Mouse (Mus musculus) embryonic facial prominence, embryonic 11.5 days (tissue): Measurements from ENCODE around the gene Cntrob. TPM values are rescaled to one million over a fixed set of nuclear protein-coding genes. Genes with fewer than 3 reads are reported as not detected.

Experiments used
- ATAC-seq: fragments of 200-750 bp; cut with Nextera tagmentation; replicated peaks from 2 replicates; pipeline ENCODE4 v1.8.0; 2017; ENCODE audit warnings: low read depth; ENCODE audit not compliant: insufficient number of reproducible peaks, low FRiP score, low TSS enrichment
- DNase-seq: peaks from one replicate; pipeline ENCODE4 v3.0.0-alpha.2; 2015; ENCODE audit warnings: low spot score
- H3K27ac ChIP-seq: fragments of 300-500 bp; sonication (generic); replicated peaks from 2 replicates; pipeline ENCODE4 v1.5.1; 2014; ENCODE audit warnings: mild to moderate bottlenecking, low read depth, low read length, control low read depth
- H3K27me3 ChIP-seq: fragments of 300-500 bp; sonication (generic); 2 replicates; pipeline ENCODE4 v1.6.1; 2014; ENCODE audit warnings: mild to moderate bottlenecking, low read length, moderate library complexity, mixed read lengths; ENCODE audit not compliant: control insufficient read depth, insufficient read depth
- H3K36me3 ChIP-seq: fragments of 300-500 bp; sonication (generic); replicated peaks from 2 replicates; pipeline ENCODE4 v1.6.1; 2014; ENCODE audit warnings: low read depth, mild to moderate bottlenecking, low read length, moderate library complexity, mixed read lengths; ENCODE audit not compliant: control insufficient read depth, insufficient read depth
- H3K4me1 ChIP-seq: fragments of 300-500 bp; sonication (generic); 2 replicates; pipeline ENCODE4 v1.6.1; 2014; ENCODE audit warnings: low read length, mixed read lengths; ENCODE audit not compliant: control insufficient read depth, insufficient read depth
- H3K4me2 ChIP-seq: fragments of 300-500 bp; sonication (generic); 2 replicates; pipeline ENCODE4 v1.6.1; 2014; ENCODE audit warnings: low read depth, mild to moderate bottlenecking, control low read depth, low read length, moderate library complexity
- H3K4me3 ChIP-seq: fragments of 300-500 bp; sonication (generic); 2 replicates; pipeline ENCODE4 v1.5.1; 2014; ENCODE audit warnings: low read depth, low read length, control low read depth
- H3K9ac ChIP-seq: fragments of 300-500 bp; sonication (generic); replicated peaks from 2 replicates; pipeline ENCODE4 v1.6.1; 2014; ENCODE audit warnings: mild to moderate bottlenecking, control low read depth, low read length
- H3K9me3 ChIP-seq: fragments of 300-500 bp; sonication (generic); replicated peaks from 2 replicates; pipeline ENCODE4 v1.6.1; 2016; ENCODE audit warnings: mild to moderate bottlenecking, low read length, inconsistent platforms, mixed read lengths; ENCODE audit not compliant: control insufficient read depth
- WGBS: fragments of 180-500 bp; shearing (Covaris S2); extraction: QIAGEN DNeasy Blood & Tissue Kit; methylation state at CpG from one replicate; pipeline ENCODE4 v1.1.7; 2014; 5-methylcytosine and 5-hydroxymethylcytosine counted together
- polyA plus RNA-seq: library from polyadenylated mRNA; unstranded; fragments of >200 nt; fragmentation: Nextera tagmentation; extraction: Ambion mirVana; gene quantifications from 2 replicates; pipeline ENCODE4 v1.2.1, GENCODE M21; 2014

The Cntrob gene
- polyA plus RNA-seq, 1 experiment from 2014 or later: 19.3 TPM

DNA sequence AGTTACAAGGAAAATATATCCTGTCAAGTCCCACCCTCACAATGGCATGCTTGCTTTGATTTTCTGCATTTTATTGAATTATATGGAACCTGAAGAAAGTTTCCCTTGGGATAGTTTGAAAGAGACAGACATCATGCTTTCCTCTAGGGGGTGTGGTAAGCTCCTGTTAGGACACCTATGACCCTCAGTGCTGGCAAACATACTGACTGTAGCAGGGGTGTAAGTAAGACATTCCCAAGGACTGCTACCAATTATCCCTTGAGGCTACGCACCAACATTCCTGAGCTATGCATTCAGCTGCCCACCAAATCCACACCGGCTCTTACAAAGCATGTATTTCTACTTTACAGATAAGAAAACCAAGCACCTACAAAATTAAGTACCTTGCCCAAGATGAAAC, 38.9 kb upstream of the Cntrob start:
- peaks cover 35% of the 10 kb centered on the region for H3K36me3 ChIP-seq
- H3K9me3 ChIP-seq: no peaks in the 10 kb centered on the region
- 35% methylated on average over 2 of the region's 2 CpGs for WGBS
- DNase-seq: peak; percentile 72
- H3K27me3 ChIP-seq: no peaks in the 10 kb centered on the region
- no peak for ATAC-seq
- no peak overlapping the region for H3K4me3 ChIP-seq
- no peak overlapping the region for H3K27ac ChIP-seq
- peaks cover 15% of the 10 kb centered on the region for H3K4me1 ChIP-seq
- no peak overlapping the region for H3K9ac ChIP-seq
- H3K4me2 ChIP-seq: no peak overlapping the region

GRCm38 (mm10) chr11:69362021-69362420, 38.4 kb upstream of the Cntrob start:
- peaks cover 15% of the 10 kb centered on the region for H3K4me1 ChIP-seq
- H3K4me2 ChIP-seq: no peak overlapping the region
- no peak overlapping the region for H3K4me3 ChIP-seq
- WGBS: 55% methylated on average over 7 of the region's 7 CpGs
- H3K36me3 ChIP-seq: peaks cover 39% of the 10 kb centered on the region
- DNase-seq (no peak), ATAC-seq (no peak)
- H3K9ac ChIP-seq: no peak overlapping the region
- 0 out of 2 replicates have a peak overlapping the region, but pooled peaks have one; percentile 13 for H3K27ac ChIP-seq
- H3K27me3 ChIP-seq: no peaks in the 10 kb centered on the region
- H3K9me3 ChIP-seq: no peaks in the 10 kb centered on the region

DNA sequence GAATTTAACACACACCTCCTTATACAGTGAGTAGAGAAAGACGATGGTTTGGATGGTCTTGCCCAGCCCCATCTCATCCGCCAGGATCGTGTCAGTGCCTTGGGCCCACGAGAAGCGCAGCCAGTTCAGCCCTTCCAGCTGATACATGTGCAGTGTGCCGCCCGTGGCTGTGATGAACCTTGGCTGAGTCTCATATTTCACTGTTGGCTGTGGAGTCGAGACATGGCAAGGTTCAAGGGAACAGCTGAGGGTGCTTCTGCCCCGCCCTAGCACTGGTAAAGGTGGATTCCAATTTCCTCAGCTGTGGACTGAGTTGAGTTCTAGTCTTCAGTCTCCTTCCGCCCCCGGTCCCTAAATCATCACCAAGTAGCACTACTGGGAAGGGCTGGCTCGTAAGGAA, 34.1 kb upstream of the Cntrob start:
- Histone ChIP-seq H3K36me3 (peaks cover 49% of the 10 kb centered on the region), H3K27me3 (no peaks in the 10 kb centered on the region), H3K9me3 (no peaks in the 10 kb centered on the region), H3K4me3 (no peak overlapping the region), H3K4me2 (no peak overlapping the region), H3K9ac (no peak overlapping the region), H3K4me1 (peaks cover 2% of the 10 kb centered on the region; the same call in 1 of the 2 replicates), H3K27ac (no peak overlapping the region)
- 87% methylated on average over 12 of the region's 12 CpGs for WGBS
- no peak for DNase-seq
- ATAC-seq: no peak

DNA sequence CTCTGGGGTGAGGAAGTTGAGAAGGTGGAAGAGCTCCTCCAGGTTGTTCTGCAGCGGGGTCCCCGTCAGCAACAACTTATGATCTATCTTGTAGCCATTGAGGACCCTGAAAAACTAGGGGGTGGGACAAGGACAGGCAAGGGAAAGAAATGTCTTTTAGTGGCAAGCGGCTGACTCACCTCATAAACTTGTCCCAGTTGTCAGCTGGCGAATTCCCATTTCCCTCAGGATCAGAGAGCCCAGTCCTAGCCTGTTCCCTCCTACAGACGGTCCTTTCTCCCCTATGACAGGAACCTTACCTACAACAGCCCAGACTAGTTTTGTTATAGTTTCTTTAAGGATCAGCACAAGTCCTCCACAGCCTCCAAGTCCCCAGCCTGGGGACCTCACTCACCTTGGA, 33.0 kb upstream of the Cntrob start:
- peaks cover 52% of the 10 kb centered on the region for H3K36me3 ChIP-seq
- H3K9me3 ChIP-seq: no peaks in the 10 kb centered on the region
- no peak overlapping the region for H3K4me3 ChIP-seq
- H3K4me2 ChIP-seq: no peak overlapping the region
- H3K9ac ChIP-seq: no peak overlapping the region
- H3K27ac ChIP-seq: no peak overlapping the region
- no peaks in the 10 kb centered on the region for H3K4me1 ChIP-seq
- WGBS: 94% methylated on average over 5 of the region's 5 CpGs
- ATAC-seq (no peak), DNase-seq (no peak)
- no peaks in the 10 kb centered on the region for H3K27me3 ChIP-seq

- Histone ChIP-seq H3K9me3 (no peaks in the 10 kb centered on the region), H3K4me2 (no peak overlapping the region), H3K9ac (no peak overlapping the region), H3K27ac (no peak overlapping the region), H3K27me3 (no peaks in the 10 kb centered on the region), H3K36me3 (peaks cover 25% of the 10 kb centered on the region), H3K4me1 (no peaks in the 10 kb centered on the region), H3K4me3 (no peak overlapping the region)
- ATAC-seq (no peak), DNase-seq (no peak)
- WGBS: 89% methylated on average over 24 of the region's 26 CpGs
Measured at GRCm38 (mm10) chr11:69346441-69346840, 22.9 kb upstream of the Cntrob start.

DNA sequence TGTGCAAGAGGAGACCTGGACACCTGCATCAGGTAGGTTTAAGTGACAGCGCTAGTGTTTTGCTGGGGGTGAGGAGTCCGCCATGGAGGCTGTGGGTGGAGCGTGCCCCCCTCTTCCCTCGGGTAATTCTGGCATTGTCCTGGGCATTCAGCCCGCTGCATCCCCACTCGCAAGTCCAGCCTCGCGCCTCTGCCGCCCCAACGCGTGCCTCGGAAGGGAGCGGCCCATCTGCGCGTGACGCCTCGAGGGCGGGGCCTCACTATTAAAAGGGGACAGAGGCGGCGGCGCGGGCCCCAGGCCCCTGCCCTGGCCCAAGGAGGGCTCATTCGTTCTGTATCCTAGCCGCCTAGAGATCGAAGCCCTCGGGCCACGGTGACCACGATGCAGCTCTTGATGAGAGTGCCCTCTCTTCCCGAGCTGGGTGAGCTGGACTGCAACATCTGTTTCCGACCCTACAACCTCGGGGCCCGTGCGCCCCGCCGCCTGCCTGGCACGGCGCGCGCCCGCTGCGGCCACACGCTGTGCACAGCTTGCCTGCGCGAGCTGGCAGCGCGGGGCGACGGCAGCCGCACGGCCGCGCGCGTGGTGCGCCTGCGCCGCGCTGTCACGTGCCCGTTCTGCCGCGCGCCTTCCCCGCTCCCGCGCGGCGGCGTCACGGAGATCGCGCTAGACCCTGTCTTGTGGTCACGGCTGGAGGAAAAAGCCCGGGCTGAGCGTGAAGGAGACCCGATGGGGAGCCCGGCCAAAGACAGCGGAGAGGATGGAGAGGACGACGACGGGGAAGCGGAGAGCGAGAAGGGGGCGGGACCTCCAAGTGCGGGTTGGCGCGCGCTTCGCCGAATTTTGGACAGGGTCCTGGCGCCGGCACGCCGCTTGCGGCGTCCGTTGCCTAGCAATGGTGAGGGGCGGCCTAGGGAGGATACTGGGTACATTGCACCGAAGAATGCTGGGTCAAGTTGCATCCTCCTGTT, 16.9 kb upstream of the Cntrob start, which contains the start of gene Rnf227:
Gene Rnf227 (plus strand): TSS at position 301 of the 971 bp plus-strand sequence.
- Histone ChIP-seq H3K4me1 (peaks cover 3% of the 10 kb centered on the region), H3K4me2 (peak within 1 kb of the TSS; percentile 57), H3K27me3 (no peaks in the 10 kb centered on the region), H3K9ac (peak within 1 kb of the TSS; percentile 58), H3K4me3 (peak within 1 kb of the TSS; percentile 46), H3K36me3 (peaks cover 3% of the 10 kb centered on the region), H3K9me3 (no peaks in the 10 kb centered on the region), H3K27ac (0 out of 2 replicates have a peak within 1 kb of the TSS, but pooled peaks have one; percentile 11)
- WGBS: 2% methylated on average over 99 of the region's 99 CpGs
- peak; percentile 86 for DNase-seq
- ATAC-seq: peak; percentile 85

DNA sequence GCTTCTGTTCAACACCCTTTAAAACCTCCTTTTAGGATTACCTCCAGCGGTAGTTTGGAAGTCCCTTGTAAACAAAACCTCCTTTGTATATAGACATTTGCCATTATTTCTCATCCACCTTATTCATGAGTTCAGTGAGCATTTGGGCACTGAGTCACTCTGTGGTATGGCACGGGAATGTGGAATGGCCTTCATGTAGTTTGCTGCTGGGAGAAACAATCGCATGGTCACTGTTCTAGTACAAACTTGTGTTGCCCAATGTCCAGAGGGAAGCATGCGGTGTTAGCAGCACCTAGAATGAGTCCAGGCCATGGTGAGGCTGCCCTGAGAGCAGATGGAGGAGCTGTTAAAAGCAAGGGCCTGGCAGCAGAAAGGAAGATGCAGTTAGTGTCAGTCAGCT, 11.2 kb upstream of the Cntrob start:
- Histone ChIP-seq H3K27ac (no peak overlapping the region), H3K4me3 (no peak overlapping the region), H3K9ac (no peak overlapping the region), H3K27me3 (no peaks in the 10 kb centered on the region), H3K36me3 (no peaks in the 10 kb centered on the region), H3K4me1 (no peaks in the 10 kb centered on the region), H3K4me2 (no peak overlapping the region), H3K9me3 (no peaks in the 10 kb centered on the region)
- no peak for ATAC-seq
- WGBS: 68% methylated on average over 4 of the region's 4 CpGs
- DNase-seq: no peak

- no peak overlapping the region for H3K27ac ChIP-seq
- WGBS: 58% methylated on average over 3 of the region's 3 CpGs
- H3K9me3 ChIP-seq: no peaks in the 10 kb centered on the region
- H3K4me2 ChIP-seq: no peak overlapping the region
- H3K4me3 ChIP-seq: no peak overlapping the region
- ATAC-seq (no peak), DNase-seq (no peak)
- H3K27me3 ChIP-seq: 0 out of 2 replicates have a peak, but pooled peaks cover 1% of the 10 kb centered on the region
- no peaks in the 10 kb centered on the region for H3K36me3 ChIP-seq
- no peak overlapping the region for H3K9ac ChIP-seq
- no peaks in the 10 kb centered on the region for H3K4me1 ChIP-seq
Measured at GRCm38 (mm10) chr11:69333922-69334321, 10.3 kb upstream of the Cntrob start.
